Mouse (Mus musculus) retina, postnatal 1 day (tissue): ENCODE data around the gene Laptm5.

ENCODE experiments used
- DNase-seq: peaks from one replicate; pipeline ENCODE4 v3.0.0-alpha.2; 2012

Gene Laptm5

DNA sequence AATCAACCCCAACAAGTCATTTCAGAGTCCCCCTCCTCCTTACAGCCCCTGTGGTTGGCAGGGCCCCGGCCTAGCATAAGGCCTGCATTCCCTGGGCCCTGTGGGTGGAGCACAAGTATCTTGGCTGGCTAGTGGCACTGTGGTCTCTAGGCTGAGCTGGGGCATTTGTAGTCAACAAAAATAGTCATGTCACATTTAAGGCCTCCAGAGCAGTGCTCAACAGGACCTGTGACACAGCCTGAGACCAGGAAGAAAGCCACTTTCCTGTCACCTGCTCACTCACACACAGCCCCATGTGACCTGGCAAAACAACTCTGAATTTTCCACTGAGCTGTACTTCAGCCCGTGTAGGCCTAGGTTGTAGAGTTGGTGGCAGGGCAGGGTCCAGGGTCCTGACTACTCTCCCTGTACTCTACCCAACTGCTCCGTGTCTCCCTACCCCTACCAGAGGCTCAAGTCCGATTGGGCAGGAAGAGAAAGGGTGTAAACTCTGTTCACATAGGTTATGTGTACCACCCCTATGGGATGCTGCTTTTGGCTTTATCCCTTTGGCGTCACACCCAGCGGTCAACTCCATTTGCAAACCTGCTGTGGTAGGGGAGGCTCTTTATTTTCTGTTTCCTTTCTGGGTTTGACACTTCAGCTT, 13.0 kb upstream of the Laptm5 start:
- no peak for DNase-seq

DNA sequence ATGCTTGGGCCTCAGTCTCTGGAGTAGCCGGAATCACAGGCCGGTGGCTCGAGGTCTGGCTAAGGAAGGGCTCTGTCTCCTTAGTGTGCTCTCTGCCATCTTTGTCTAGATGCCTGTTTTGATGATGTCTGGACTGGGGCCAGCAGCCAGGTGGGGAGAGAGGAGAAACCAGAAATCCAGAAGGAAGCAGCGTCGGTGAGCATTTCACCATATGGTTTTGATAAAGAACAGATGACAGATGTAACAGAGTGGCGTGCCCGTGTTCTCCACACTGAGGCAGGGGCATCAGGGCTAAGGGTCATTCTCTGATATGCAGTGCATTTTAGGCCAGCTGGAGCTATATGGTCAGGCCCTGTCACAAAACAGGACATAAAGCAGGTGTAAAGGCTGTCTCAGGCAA, 12.2 kb upstream of the Laptm5 start:
- DNase-seq: no peak

DNA sequence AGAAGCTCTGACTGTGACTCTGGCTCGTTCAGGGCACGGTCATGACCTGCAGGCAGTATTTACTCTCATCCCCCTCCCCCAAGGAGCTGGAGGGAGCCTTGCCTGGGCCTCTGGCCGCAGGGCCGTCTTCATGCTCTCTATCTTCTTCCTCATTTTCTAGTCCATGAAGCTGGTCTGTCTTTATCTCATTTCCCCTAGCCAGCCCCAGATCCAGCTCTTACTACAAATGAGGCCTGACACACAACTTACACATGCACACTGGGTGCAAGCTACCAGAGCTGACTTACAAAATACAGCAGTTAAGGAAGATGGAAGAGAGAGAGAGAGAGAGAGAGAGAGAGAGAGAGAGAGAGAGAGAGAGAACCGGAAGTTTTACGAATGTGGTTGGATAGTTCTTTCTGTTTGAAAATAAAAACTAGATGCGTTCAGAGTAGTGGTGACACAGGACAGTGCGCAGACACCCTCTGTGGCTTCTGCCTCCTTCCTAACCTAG, 10.6 kb upstream of the Laptm5 start:
- no peak for DNase-seq

DNA sequence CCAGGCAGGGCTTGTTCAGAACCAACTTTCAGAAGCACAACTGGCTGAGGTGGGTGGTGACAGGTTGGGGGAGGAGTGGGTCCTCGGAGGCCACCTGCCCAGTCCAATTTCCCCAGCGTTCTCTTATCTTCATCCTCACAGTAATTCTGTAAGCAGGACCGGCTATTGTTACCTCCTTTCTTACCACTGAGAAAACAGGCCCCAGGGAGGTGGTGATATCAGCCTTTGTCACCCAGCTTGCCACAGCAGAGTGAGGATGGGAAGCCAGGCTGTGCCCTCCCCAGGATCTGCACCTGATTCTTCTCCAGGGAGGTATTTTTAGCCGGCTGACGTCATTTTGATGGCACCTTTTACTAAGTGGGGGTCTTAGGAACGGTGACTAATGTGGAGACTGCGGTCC, 7.9 kb upstream of the Laptm5 start:
- DNase-seq: no peak

DNA sequence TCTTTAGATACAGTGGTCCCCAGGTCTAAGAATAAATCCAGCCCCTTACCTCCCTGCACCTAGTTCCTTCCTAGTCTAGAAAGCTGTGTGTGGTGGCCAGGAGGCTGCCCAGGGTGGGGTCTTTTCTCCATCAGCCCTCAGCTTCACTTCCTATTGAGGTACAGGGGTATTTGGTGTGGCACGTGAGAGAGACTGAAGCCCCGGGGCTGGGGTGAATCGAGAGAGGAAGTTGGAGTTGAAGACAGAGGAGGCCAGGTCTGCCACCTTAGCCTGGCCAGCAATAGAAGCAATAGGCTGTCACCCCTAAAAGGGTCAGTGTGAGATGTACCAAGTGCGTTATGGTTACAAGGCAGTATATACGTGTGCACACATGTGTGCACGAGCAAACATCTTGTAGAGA, 7.0 kb upstream of the Laptm5 start:
- DNase-seq: no peak

GRCm38 (mm10) chr4:130906296-130906695, 6.6 kb upstream of the Laptm5 start:
- DNase-seq: no peak

DNA sequence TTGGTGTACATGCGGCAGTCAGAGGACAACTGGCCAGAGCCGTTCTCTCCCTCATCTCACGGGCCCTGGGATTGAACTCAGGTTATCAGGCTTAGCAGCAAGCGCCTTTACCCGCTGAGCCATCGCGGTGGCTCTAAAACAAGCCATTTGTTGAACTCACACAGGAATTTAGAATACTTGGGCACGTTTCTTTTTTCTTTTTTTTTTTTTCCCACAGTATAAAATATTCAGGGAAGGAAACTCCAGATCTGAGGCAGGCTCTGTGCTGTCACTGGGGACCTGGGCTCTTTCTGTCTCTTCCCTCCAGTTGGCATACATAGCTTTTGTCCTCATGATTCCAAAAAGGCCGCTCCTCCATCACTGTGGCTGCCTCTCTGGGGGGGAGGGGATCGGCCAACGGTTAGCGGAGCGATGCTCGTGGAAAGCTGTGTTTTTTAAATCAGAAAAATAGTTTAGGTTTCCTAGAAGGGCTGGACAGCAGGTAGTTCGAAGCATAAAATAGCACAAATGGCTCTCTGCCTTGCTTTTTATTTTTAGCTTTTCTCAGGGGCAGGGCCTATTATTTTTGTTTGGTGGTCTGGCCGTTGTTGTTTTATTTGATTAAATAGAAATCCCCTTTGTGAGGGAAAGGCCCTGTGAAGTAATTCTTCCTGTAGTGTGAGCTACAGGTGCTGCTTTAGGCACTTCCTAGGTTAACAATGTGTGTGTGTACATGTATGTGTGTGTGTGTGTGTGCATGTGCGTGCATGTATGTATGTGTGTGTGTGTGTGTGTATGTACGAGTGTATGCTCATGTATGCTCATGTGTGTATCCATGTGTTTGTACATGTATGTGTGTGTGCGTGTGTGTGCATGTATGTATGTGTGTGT, 5.5 kb upstream of the Laptm5 start:
- DNase-seq: no peak

DNA sequence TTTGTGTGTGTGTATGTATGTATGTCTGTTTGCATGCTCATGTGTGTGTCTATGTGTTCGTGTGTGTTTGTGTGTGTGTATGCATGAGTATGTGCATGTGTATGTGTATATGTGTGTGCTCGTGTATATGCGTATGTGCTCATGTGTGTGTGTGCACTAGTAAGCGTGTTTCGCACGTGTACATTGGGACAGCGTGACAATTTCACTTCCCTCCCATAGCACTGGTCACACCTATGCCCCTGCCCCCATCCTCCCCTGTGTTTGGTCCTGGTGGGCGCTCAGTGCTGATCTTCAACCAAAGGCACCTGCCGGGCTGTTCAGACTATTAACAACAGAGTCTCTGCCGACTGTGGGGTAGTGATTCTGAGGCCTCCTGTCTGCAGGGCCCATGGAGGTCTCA, 4.8 kb upstream of the Laptm5 start:
- no peak for DNase-seq

DNA sequence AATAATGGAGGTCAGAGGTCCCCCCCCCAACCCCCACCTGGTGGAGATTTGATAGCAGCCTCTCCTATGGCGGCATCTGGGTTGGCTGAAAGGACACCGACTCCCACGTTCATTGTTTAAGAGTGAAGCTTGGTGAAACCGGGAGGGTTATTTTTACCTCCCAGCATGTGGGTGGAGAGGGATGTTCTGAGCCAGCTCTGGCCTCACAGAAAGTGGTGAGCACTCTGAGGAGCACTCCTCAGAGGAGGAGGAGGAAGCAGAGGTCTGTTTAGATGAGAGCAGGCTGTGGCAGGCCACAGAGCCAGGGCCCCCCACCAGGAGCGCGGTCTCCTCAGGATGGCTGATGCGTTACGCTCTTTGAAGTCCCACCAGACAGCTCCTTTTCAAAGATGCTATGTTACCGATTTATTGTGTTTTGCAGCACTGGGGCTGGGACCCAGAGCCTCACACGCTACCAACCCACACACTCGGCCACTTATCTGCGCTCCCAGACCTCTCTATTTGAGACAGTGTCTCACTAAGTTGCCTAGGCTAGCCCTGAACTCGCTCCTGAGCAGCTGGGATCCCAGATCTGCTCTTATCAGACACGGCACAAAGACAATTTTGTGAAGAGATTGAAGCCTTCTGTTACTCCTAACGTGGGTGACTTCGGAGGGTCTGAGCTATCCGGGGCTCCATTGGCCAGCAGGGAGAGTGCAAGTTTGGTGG, 3.6 kb upstream of the Laptm5 start:
- DNase-seq: no peak

GRCm38 (mm10) chr4:130910666-130911065, 2.3 kb upstream of the Laptm5 start:
- DNase-seq: no peak

- DNase-seq: no peak
These were observed 299 bp upstream of the Laptm5 start for GRCm38 (mm10) chr4:130912626-130913025.

- no peak for DNase-seq
These were observed 586 bp downstream of the Laptm5 start for GRCm38 (mm10) chr4:130913511-130913910.

GRCm38 (mm10) chr4:130914011-130914410, 1.1 kb downstream of the Laptm5 start:
- DNase-seq: no peak

DNA sequence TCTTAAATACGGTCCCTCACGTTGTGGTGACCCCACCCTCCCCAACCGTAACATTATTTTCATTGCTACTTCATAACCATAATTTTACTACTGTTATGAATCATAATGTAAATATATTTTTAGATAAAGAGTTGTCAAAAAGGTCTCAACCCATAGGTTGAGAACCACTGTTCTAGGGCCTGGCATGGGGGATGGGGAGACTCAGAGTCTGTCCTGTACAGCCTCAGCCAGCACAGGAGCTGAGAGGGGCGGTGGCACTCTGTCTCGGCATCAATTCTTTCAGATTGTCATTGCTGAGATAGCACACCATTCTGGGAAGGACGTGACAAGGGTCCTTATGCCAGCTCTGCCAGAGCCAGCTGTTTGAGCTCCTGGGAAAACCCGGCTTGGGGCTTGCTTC, 1.6 kb downstream of the Laptm5 start:
- no peak for DNase-seq

GRCm38 (mm10) chr4:130915006-130915667, 2.2 kb downstream of the Laptm5 start:
- DNase-seq: no peak

- no peak for DNase-seq
These were observed 2.7 kb downstream of the Laptm5 start for GRCm38 (mm10) chr4:130915668-130916035.

DNA sequence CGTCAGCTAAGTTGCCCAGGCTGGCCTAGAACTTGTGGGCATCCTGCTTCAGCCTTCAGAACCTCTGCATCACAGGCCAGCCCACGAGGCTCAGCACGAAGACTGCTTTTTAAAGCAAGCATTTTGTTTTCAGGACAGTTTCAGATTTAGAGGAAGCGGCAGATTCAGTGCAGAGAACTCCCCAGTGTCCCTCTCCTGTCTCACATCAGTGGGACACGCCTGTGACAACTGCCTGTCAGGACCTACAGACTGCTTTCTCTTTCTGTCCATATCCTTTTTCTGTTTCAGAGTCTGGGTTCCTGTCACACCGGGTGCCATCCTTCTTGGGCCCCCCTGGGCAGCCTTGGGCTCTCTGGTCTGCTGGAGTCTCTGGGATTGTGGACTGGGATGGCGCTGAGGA, 3.7 kb downstream of the Laptm5 start:
- no peak for DNase-seq

DNA sequence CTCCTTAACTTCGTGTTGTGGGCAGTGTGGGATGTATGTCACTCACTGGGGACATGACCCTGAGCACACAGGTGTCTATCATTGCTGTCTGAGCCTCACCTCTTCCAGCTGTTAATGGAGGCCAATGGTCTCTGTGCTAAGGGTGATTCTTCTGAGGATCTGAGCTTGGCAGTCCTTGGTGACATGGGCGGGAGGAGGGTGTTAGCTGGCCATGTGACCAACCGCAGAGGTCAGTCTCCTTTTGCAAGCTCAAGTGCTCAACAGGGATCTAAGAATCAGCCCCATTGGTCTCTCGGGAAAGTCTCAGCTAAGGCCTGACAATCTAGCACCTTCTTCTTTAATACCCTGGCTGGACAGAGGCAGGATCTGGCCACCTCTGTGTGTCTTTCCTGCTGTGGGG, 4.6 kb downstream of the Laptm5 start:
- DNase-seq: no peak

- no peak for DNase-seq
These were observed 6.2 kb downstream of the Laptm5 start for GRCm38 (mm10) chr4:130918805-130919749.

GRCm38 (mm10) chr4:130919750-130920356, 6.9 kb downstream of the Laptm5 start:
- DNase-seq: peak; percentile 70

GRCm38 (mm10) chr4:130920951-130921693, 8.2 kb downstream of the Laptm5 start:
- peak; percentile 73 for DNase-seq
